Mouse (Mus musculus): ENCODE results near the gene Spsb2. TPM values are rescaled to one million over a fixed set of nuclear protein-coding genes. Genes with fewer than 3 reads are reported as not detected.
A peak's percentile ranks its signal among the peaks of the same experiment; 100 is the strongest.
"Not testable (repeated sequence)": the region's sequence is repeated elsewhere in the genome, so short reads cannot be mapped to it uniquely, and the experiment has no call there.

Gene Spsb2
- total and polyA plus RNA-seq, 2 experiments from 2014 or later: 9.3 to 10.9 TPM

DNA sequence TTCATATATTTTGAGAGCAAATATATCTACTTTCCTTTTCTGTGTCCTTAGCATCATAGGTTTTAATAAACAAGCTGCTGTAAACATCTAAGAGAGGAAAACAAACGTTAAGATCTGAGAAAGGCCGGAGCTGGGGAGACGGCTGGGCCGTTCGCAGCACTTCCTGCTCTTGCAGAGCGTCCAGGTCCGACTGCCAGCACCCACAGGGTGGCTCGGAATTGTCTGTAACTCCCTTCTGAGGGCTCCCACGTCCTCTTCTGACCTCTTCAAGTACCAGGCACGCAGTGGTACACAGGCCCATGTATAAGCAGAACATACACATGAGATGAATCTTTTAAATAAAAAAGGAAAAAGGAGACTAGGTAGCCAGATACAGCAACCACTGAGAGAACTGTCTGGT, 20.7 kb upstream of the Spsb2 start:
- ATAC-seq (ENCODE audit: low FRiP score): no peak
- Histone ChIP-seq H3K27ac (ENCODE audit: low read depth, low read length) (no peak overlapping the region), H3K4me3 (ENCODE audit: low read depth, low read length) (no peak overlapping the region), H3K36me3 (ENCODE audit: insufficient read depth, low read length) (no peaks in the 10 kb centered on the region), H3K4me1 (ENCODE audit: insufficient read depth, low read length) (no peaks in the 10 kb centered on the region), H3K9ac (replicated peaks; ENCODE audit: low read length, poor library complexity, severe bottlenecking) (no peak overlapping the region), H3K9me3 (ENCODE audit: low read length) (no peaks in the 10 kb centered on the region), H3K27me3 (ENCODE audit: insufficient read depth, low read length) (no peaks in the 10 kb centered on the region), H3K4me2 (ENCODE audit: low read depth, low read length, poor library complexity, severe bottlenecking) (no peak overlapping the region)
- no peak for TF ChIP-seq CTCF (IDR thresholded peaks at IDR 0.05)
- WGBS: 83% methylated on average over 10 of the region's 10 CpGs
- DNase-seq (ENCODE audit: low spot score): no peak

GRCm38 (mm10) chr6:124789519-124789918, 18.9 kb upstream of the Spsb2 start:
- TF ChIP-seq CTCF (IDR thresholded peaks at IDR 0.05): no peak
- ATAC-seq (ENCODE audit: low FRiP score) (no peak), DNase-seq (ENCODE audit: low spot score) (peak; percentile 67)
- no peak overlapping the region for H3K4me3 ChIP-seq (ENCODE audit: low read depth, low read length)
- H3K4me1 ChIP-seq (ENCODE audit: insufficient read depth, low read length): no peaks in the 10 kb centered on the region
- H3K9me3 ChIP-seq (ENCODE audit: low read length): no peaks in the 10 kb centered on the region
- 73% methylated on average over 4 of the region's 4 CpGs for WGBS
- no peak overlapping the region for H3K27ac ChIP-seq (ENCODE audit: low read depth, low read length)
- no peak overlapping the region for H3K4me2 ChIP-seq (ENCODE audit: low read depth, low read length, poor library complexity, severe bottlenecking)
- H3K36me3 ChIP-seq (ENCODE audit: insufficient read depth, low read length): no peaks in the 10 kb centered on the region
- no peaks in the 10 kb centered on the region for H3K27me3 ChIP-seq (ENCODE audit: insufficient read depth, low read length)
- no peak overlapping the region for H3K9ac ChIP-seq (replicated peaks; ENCODE audit: low read length, poor library complexity, severe bottlenecking)

GRCm38 (mm10) chr6:124790121-124790520, 18.3 kb upstream of the Spsb2 start:
- no peak overlapping the region for H3K4me2 ChIP-seq (ENCODE audit: low read depth, low read length, poor library complexity, severe bottlenecking)
- DNase-seq (ENCODE audit: low spot score): no peak
- WGBS: 71% methylated on average over 4 of the region's 4 CpGs
- no peaks in the 10 kb centered on the region for H3K27me3 ChIP-seq (ENCODE audit: insufficient read depth, low read length)
- no peak for TF ChIP-seq CTCF (IDR thresholded peaks at IDR 0.05)
- no peak overlapping the region for H3K4me3 ChIP-seq (ENCODE audit: low read depth, low read length)
- ATAC-seq (ENCODE audit: low FRiP score): no peak
- no peaks in the 10 kb centered on the region for H3K36me3 ChIP-seq (ENCODE audit: insufficient read depth, low read length)
- no peak overlapping the region for H3K9ac ChIP-seq (replicated peaks; ENCODE audit: low read length, poor library complexity, severe bottlenecking)
- no peak overlapping the region for H3K27ac ChIP-seq (ENCODE audit: low read depth, low read length)
- H3K4me1 ChIP-seq (ENCODE audit: insufficient read depth, low read length): no peaks in the 10 kb centered on the region
- H3K9me3 ChIP-seq (ENCODE audit: low read length): no peaks in the 10 kb centered on the region

GRCm38 (mm10) chr6:124791911-124792310, 16.6 kb upstream of the Spsb2 start:
- DNase-seq (ENCODE audit: low spot score): no peak
- Histone ChIP-seq H3K27me3 (ENCODE audit: insufficient read depth, low read length) (no peaks in the 10 kb centered on the region), H3K36me3 (ENCODE audit: insufficient read depth, low read length) (no peaks in the 10 kb centered on the region), H3K27ac (ENCODE audit: low read depth, low read length) (no peak overlapping the region), H3K9me3 (ENCODE audit: low read length) (no peaks in the 10 kb centered on the region), H3K4me1 (ENCODE audit: insufficient read depth, low read length) (no peaks in the 10 kb centered on the region), H3K9ac (replicated peaks; ENCODE audit: low read length, poor library complexity, severe bottlenecking) (no peak overlapping the region), H3K4me3 (ENCODE audit: low read depth, low read length) (no peak overlapping the region), H3K4me2 (ENCODE audit: low read depth, low read length, poor library complexity, severe bottlenecking) (no peak overlapping the region)
- WGBS: 80% methylated on average over 3 of the region's 3 CpGs
- TF ChIP-seq CTCF (IDR thresholded peaks at IDR 0.05): no peak
- ATAC-seq (ENCODE audit: low FRiP score): no peak

DNA sequence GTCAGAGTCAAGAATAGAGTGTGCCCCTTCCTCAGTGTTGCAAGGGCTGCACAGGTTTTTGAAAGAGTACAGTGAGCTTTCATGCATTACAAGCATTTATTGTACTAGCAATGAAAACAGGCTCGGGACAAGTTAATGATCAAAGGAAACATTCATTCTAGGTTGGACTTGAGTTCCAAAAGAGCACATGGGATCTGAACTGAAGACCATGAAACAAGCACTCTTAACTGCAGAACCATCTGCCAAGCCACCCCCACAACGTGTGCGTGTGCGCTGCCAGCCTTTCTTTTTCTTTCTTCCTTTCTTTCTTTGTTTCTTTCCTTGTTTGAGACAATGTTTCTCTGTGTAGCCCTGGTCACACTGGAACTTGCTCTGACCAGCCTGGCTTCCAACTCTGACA, 12.7 kb upstream of the Spsb2 start:
- Histone ChIP-seq H3K9me3 (ENCODE audit: low read length) (no peaks in the 10 kb centered on the region), H3K9ac (replicated peaks; ENCODE audit: low read length, poor library complexity, severe bottlenecking) (no peak overlapping the region), H3K4me2 (ENCODE audit: low read depth, low read length, poor library complexity, severe bottlenecking) (no peak overlapping the region), H3K4me3 (ENCODE audit: low read depth, low read length) (no peak overlapping the region), H3K4me1 (ENCODE audit: insufficient read depth, low read length) (no peaks in the 10 kb centered on the region), H3K36me3 (ENCODE audit: insufficient read depth, low read length) (no peaks in the 10 kb centered on the region), H3K27me3 (ENCODE audit: insufficient read depth, low read length) (no peaks in the 10 kb centered on the region), H3K27ac (ENCODE audit: low read depth, low read length) (no peak overlapping the region)
- WGBS: 70% methylated on average over 4 of the region's 4 CpGs
- DNase-seq (ENCODE audit: low spot score) (no peak), ATAC-seq (ENCODE audit: low FRiP score) (no peak)
- TF ChIP-seq CTCF (IDR thresholded peaks at IDR 0.05): no peak

DNA sequence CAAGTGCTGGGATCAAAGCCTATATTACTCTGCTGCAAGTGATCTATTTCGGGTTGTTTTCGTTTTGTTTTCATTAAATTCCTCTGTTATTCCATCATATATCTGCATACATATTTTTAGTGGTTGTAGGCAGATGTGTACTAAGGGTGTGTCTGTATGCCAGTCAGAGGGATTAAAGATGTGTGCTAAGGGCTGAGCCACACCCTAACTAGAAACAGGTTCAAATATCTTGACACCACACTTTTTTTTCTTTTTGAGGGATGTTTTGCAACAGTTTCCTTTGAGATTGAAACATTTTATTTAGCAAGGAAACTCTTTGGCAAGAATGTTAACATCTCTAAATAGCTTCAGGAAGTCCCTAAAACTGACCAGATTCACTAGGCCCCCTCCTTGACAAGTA, 12.3 kb upstream of the Spsb2 start:
- WGBS: 86% methylated on average over 2 of the region's 2 CpGs
- Histone ChIP-seq H3K4me2 (ENCODE audit: low read depth, low read length, poor library complexity, severe bottlenecking) (no peak overlapping the region), H3K9me3 (ENCODE audit: low read length) (no peaks in the 10 kb centered on the region), H3K36me3 (ENCODE audit: insufficient read depth, low read length) (no peaks in the 10 kb centered on the region), H3K27me3 (ENCODE audit: insufficient read depth, low read length) (no peaks in the 10 kb centered on the region), H3K4me1 (ENCODE audit: insufficient read depth, low read length) (no peaks in the 10 kb centered on the region), H3K4me3 (ENCODE audit: low read depth, low read length) (no peak overlapping the region), H3K27ac (ENCODE audit: low read depth, low read length) (no peak overlapping the region), H3K9ac (replicated peaks; ENCODE audit: low read length, poor library complexity, severe bottlenecking) (no peak overlapping the region)
- DNase-seq (ENCODE audit: low spot score) (no peak), ATAC-seq (ENCODE audit: low FRiP score) (no peak)
- no peak for TF ChIP-seq CTCF (IDR thresholded peaks at IDR 0.05)

GRCm38 (mm10) chr6:124802400-124802799, 6.1 kb upstream of the Spsb2 start:
- not testable (repeated sequence) for ATAC-seq (ENCODE audit: low FRiP score); H3K4me2 ChIP-seq (ENCODE audit: low read depth, low read length, poor library complexity, severe bottlenecking); H3K4me3 ChIP-seq (ENCODE audit: low read depth, low read length); H3K27me3 ChIP-seq (ENCODE audit: insufficient read depth, low read length); H3K4me1 ChIP-seq (ENCODE audit: insufficient read depth, low read length); H3K27ac ChIP-seq (ENCODE audit: low read depth, low read length); H3K9me3 ChIP-seq (ENCODE audit: low read length); DNase-seq (ENCODE audit: low spot score); H3K36me3 ChIP-seq (ENCODE audit: insufficient read depth, low read length); H3K9ac ChIP-seq (replicated peaks; ENCODE audit: low read length, poor library complexity, severe bottlenecking)
- WGBS: 28% methylated on average over 4 of the region's 9 CpGs

Data from midbrain, postnatal 0 days (tissue).